Mouse (Mus musculus): ENCODE data around the gene Pla2g3.

Gene Pla2g3

GRCm38 (mm10) chr11:3536745-3537333 is 48.8 kb downstream of the Pla2g3 start:
- DNase-seq (ENCODE audit: low spot score in 2 of 2), result no peak

- DNase-seq (ENCODE audit: low spot score in 2 of 2), result no peak
These were observed 49.6 kb downstream of the Pla2g3 start for GRCm38 (mm10) chr11:3537711-3538110.

- DNase-seq (ENCODE audit: low spot score in 2 of 2), result no peak
These were observed 50.3 kb downstream of the Pla2g3 start for GRCm38 (mm10) chr11:3538341-3538740.

GRCm38 (mm10) chr11:3539111-3539825 is 51.2 kb downstream of the Pla2g3 start:
- peak; percentile 82 to 84 for DNase-seq (ENCODE audit: low spot score in 2 of 2)

DNA sequence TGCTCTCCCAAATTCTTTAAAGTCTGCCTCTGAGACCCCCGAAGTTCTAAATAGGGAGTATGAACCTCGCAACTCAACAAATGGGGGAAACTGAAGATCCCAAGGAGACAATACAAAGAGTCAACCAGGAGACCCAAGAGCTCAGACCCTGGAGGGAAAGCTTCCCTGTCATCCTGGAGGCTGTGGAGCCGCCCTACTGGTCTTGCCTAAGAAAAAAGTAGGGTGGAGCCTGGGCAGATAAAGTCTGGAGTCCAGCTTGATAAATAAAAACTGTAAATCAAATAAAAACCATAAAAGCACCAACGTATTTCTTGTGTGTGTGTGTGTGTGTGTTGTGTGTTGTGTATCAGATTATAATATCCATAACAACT is 51.7 kb downstream of the Pla2g3 start:
- DNase-seq (ENCODE audit: low spot score in 2 of 2), result no peak

DNA sequence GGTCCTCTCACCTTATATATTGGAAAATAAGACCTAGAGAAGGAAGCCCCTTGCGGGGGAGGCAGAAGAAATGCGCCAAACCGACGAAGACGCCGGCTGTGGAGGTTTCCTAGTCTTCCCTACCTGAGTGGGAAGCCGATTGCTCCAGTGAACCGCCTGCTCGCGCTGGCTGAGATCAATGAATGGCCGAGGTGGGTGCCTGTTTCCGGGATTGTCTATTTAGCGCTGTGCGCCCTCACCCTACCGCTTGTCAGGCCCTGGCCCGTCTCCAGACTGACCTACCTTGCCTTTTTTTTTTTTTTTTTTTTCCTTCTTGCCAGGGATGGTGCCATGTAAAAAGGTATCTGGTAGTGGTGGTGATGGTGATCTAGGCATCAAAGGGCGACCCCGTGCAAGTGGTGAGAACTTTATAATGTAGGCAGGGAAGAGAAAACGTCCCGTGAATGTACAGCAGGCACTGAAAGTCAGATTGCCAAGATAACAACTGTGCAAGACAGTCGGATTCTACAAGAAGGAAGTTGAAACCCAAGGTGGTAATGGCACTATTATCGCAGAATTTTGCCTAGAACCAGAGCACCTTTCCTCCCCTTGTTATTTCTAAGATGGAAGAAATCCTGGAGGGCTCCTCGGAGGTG is 52.5 kb downstream of the Pla2g3 start, which contains the start of gene Smtn:
Smtn (minus strand) TSS at position 162 of the 635 bp plus-strand sequence.
- no peak for DNase-seq (ENCODE audit: low spot score in 2 of 2)

DNA sequence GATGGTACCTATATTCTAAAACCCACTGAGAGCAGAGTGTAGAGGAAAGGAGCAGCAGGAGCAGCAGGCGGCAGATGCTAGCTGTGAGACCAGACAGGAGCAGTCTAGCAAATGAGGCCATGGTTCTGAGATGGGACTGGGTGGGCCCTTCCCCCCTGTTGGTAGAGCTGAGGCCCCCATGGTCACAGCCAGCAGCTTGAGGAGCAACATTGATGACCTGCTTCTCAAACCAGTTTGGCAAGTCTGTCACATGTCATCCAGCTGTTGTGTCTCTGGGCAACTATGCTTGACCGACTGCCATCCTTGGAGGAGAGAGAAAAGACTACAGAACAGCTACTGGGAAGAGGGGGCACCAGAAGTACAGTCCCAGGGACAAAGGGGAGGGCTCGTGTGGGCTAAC is 53.8 kb downstream of the Pla2g3 start:
- no peak for DNase-seq (ENCODE audit: low spot score in 2 of 2)

DNA sequence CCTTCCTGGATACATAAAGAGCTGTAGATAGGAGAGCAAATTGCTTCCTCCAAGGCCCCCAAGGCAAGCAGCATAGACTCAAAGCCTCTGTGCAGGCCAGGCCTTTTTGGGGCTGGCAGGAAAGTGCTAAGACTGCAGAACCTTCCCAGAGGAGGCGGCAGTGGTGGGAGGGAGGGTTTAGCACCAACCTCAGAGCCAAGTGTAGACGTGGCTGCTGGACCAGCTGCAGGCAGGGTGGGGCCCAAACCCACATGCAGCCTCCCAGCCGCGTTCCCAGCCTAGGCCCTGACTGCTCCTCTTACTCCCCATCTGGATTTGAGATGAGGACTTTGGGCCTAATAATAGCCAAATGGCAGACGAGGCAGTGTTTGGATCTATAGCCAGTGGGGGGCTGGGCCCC is 54.9 kb downstream of the Pla2g3 start:
- DNase-seq (ENCODE audit: low spot score in 2 of 2), result no peak

GRCm38 (mm10) chr11:3544409-3544808 is 56.3 kb downstream of the Pla2g3 start:
- DNase-seq (ENCODE audit: low spot score in 2 of 2), result no peak

DNA sequence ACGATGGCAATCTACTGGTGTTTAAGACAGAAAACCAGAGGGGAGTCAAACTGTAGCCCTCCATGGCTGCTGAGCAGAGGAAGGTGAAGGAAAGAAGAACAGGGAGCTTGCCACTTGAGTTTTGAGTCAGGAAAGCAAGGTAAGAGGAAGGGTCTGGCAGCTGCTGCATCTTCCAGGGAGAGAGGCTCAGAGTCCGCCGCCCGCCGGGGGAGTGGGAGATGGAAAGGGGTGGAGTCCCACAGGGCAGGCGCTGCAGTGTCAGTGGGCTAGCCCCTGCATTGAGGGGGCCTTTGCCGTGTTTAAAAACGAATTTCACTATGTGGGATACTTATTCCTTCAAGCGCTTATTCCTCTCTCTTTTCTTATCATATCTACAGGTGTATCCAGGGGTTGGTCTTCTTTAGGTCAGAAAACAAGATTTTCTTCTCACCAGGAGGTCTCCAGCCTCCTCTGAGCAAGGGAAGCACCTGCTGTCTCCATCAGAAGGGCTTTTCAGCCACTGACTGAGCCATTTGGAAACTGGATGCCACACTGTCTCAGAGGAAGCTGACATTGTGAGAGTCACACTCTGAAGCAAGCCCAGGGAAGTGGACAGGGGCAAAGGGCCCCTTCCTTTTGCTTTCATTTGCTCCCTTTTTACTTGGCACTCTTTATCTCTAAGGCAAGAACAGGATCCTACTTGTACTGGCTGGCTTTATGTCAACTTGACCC is 57.6 kb downstream of the Pla2g3 start:
- no peak for DNase-seq (ENCODE audit: low spot score in 2 of 2)

DNA sequence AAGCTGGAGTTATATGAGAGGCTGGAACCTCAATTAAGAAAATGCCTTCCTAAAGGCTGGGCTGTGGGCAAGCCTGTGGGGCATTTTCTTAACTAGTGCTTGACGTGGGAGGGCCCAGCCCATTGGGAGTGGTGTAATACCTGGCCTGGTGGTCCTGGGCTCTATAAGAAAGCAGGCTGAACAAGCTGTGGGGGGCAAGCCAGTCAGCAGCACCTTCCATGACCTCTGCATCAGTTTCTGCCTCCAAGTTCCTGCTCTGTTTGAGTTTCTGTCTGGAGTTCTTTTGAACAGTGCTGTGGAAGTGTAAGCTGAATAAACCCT is 58.1 kb downstream of the Pla2g3 start:
- no peak for DNase-seq (ENCODE audit: low spot score in 2 of 2)

- DNase-seq (ENCODE audit: low spot score in 2 of 2), result no peak
These were observed 59.0 kb downstream of the Pla2g3 start for GRCm38 (mm10) chr11:3547047-3547446.

DNA sequence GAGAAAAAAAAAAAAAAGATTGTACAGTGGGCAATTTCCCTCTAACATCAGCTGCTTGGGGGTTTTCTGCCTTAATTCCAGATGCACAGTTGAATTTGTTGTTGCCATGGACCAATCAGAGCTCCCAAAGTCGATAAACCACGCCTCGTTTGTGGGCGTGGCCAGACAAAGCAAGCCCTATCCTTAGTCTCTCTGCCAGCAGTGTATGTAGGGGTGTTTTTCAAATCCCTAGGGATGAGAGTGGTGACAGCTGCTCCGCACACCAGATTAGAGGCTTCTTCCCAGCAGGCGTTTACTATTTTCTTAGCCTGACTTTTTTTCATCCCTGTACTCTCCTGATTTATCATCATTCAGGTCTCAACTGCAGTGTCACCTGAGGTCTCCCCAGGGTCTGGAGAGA is 59.9 kb downstream of the Pla2g3 start:
- no peak for DNase-seq (ENCODE audit: low spot score in 2 of 2)

GRCm38 (mm10) chr11:3548564-3549295 is 60.6 kb downstream of the Pla2g3 start:
- DNase-seq (ENCODE audit: low spot score in 2 of 2), result no peak

Measured in spleen, postnatal 4 days (tissue).